Mouse (Mus musculus): ENCODE measurements at regions not wholly inside any gene's neighbourhood (a gene's known extent, or its start where the extent isn't known, plus 50 kb on each side); places are given as distances from the start of the nearest gene placed in this dataset.

GRCm38 (mm10) chr13:28898900-28899299, 54.6 kb downstream of the Sox4 start:
- CTCF ChIA-PET, result no interaction called here

GRCm38 (mm10) chr13:28892896-28893295, 60.6 kb downstream of the Sox4 start:
- CTCF ChIA-PET, result no interaction called here

GRCm38 (mm10) chr13:28887098-28887497, 66.4 kb downstream of the Sox4 start:
- CTCF ChIA-PET, result no interaction called here

GRCm38 (mm10) chr13:28886691-28887090, 66.8 kb downstream of the Sox4 start:
- CTCF ChIA-PET, result no interaction called here

- CTCF ChIA-PET, result interaction anchor here (0.6 kb wide), 1 partner anchor 297 kb away, joined by 14 read pairs; no protein-coding TSS in a partner anchor
Observed at GRCm38 (mm10) chr13:28885083-28886037, 68.2 kb downstream of the Sox4 start.

GRCm38 (mm10) chr13:28884191-28884820, 69.2 kb downstream of the Sox4 start:
- CTCF ChIA-PET, result no interaction called here

GRCm38 (mm10) chr13:28883398-28883797, 70.1 kb downstream of the Sox4 start:
- CTCF ChIA-PET, result no interaction called here

GRCm38 (mm10) chr13:28880888-28881287, 72.6 kb downstream of the Sox4 start:
- CTCF ChIA-PET, result no interaction called here

GRCm38 (mm10) chr13:28878692-28879091, 74.8 kb downstream of the Sox4 start:
- CTCF ChIA-PET, result no interaction called here

- CTCF ChIA-PET, result no interaction called here
Observed at GRCm38 (mm10) chr13:28876771-28877170, 76.7 kb downstream of the Sox4 start.

- CTCF ChIA-PET, result no interaction called here
Observed at GRCm38 (mm10) chr13:28870681-28871080, 82.8 kb downstream of the Sox4 start.

- CTCF ChIA-PET, result no interaction called here
Observed at GRCm38 (mm10) chr13:28867210-28867609, 86.3 kb downstream of the Sox4 start.

- CTCF ChIA-PET, result no interaction called here
Observed at GRCm38 (mm10) chr13:28866686-28867085, 86.8 kb downstream of the Sox4 start.

- CTCF ChIA-PET, result no interaction called here
Observed at GRCm38 (mm10) chr13:28860601-28861000, 92.9 kb downstream of the Sox4 start.

- CTCF ChIA-PET, result no interaction called here
Observed at GRCm38 (mm10) chr13:28859829-28860427, 93.6 kb downstream of the Sox4 start.

- CTCF ChIA-PET, result no interaction called here
Observed at GRCm38 (mm10) chr13:28858001-28858400, 95.5 kb downstream of the Sox4 start.

GRCm38 (mm10) chr13:28857201-28857600, 96.3 kb downstream of the Sox4 start:
- CTCF ChIA-PET, result no interaction called here

- CTCF ChIA-PET, result no interaction called here
Observed at GRCm38 (mm10) chr13:28856472-28856871, 97.0 kb downstream of the Sox4 start.

- CTCF ChIA-PET, result no interaction called here
Observed at GRCm38 (mm10) chr13:28854247-28854646, 99.3 kb downstream of the Sox4 start.

- CTCF ChIA-PET, result no interaction called here
Observed at GRCm38 (mm10) chr13:28848305-28848704, 105.2 kb downstream of the Sox4 start.

GRCm38 (mm10) chr13:28847478-28847877, 106.0 kb downstream of the Sox4 start:
- CTCF ChIA-PET, result no interaction called here

- CTCF ChIA-PET, result no interaction called here
Observed at GRCm38 (mm10) chr13:28844495-28844894, 109.0 kb downstream of the Sox4 start.

- CTCF ChIA-PET, result no interaction called here
Observed at GRCm38 (mm10) chr13:28842811-28843210, 110.7 kb downstream of the Sox4 start.

Measured in spleen, embryonic (tissue).